Mouse (Mus musculus) heart, embryonic 16.5 days (tissue): ENCODE measurements at regions not wholly inside any gene's neighbourhood (a gene's known extent, or its start where the extent isn't known, plus 50 kb on each side); places are given as distances from the start of the nearest gene placed in this dataset.

Experiments used
- ATAC-seq: fragments of 200-750 bp; cut with Nextera tagmentation; replicated peaks from 2 replicates; pipeline ENCODE4 v1.8.0; 2017; ENCODE audit warnings: moderate number of reproducible peaks; ENCODE audit not compliant: insufficient read depth, low FRiP score; ENCODE audit errors: extremely low read depth
- H3K27ac ChIP-seq: fragments of 300-500 bp; sonication (generic); 2 replicates; pipeline ENCODE4 v1.5.1; 2014; ENCODE audit warnings: mild to moderate bottlenecking, low read length, control low read depth, moderate library complexity
- H3K27me3 ChIP-seq: fragments of 300-500 bp; sonication (generic); 2 replicates; pipeline ENCODE4 v1.6.1; 2014; ENCODE audit warnings: low read length, mixed read lengths; ENCODE audit not compliant: control insufficient read depth, insufficient read depth
- H3K36me3 ChIP-seq: fragments of 300-500 bp; sonication (generic); 2 replicates; pipeline ENCODE4 v1.6.1; 2014; ENCODE audit not compliant: control insufficient read depth, insufficient read depth
- H3K4me1 ChIP-seq: fragments of 300-500 bp; sonication (generic); 2 replicates; pipeline ENCODE4 v1.6.1; 2014; ENCODE audit warnings: low read length, mixed read lengths; ENCODE audit not compliant: control insufficient read depth, insufficient read depth
- H3K4me2 ChIP-seq: fragments of 300-500 bp; sonication (generic); 2 replicates; pipeline ENCODE4 v1.6.1; 2014; ENCODE audit warnings: low read depth, mild to moderate bottlenecking, control low read depth, low read length
- H3K4me3 ChIP-seq: fragments of 300-500 bp; sonication (generic); 2 replicates; pipeline ENCODE4 v1.5.1; 2014; ENCODE audit warnings: mild to moderate bottlenecking, control low read depth, low read length
- H3K9ac ChIP-seq: fragments of 300-500 bp; sonication (generic); 2 replicates; pipeline ENCODE4 v1.6.1; 2014; ENCODE audit warnings: low read length, control low read depth
- H3K9me3 ChIP-seq: fragments of 300-500 bp; sonication (generic); replicated peaks from 2 replicates; pipeline ENCODE4 v1.6.1; 2016; ENCODE audit warnings: low read length; ENCODE audit not compliant: control insufficient read depth
- WGBS: fragments of 180-500 bp; shearing (Covaris S2); extraction: QIAGEN DNeasy Blood & Tissue Kit; methylation state at CpG from one replicate; pipeline ENCODE4 v1.1.7; 2014; 5-methylcytosine and 5-hydroxymethylcytosine counted together

- no peak for ATAC-seq
- no peak overlapping the region for H3K4me2 ChIP-seq
- H3K4me1 ChIP-seq = peaks cover 6% of the 10 kb centered on the region
- no peaks in the 10 kb centered on the region for H3K9me3 ChIP-seq
- H3K4me3 ChIP-seq = no peak overlapping the region
- no peaks in the 10 kb centered on the region for H3K27me3 ChIP-seq
- H3K27ac ChIP-seq = no peak overlapping the region
- H3K9ac ChIP-seq = no peak overlapping the region
- H3K36me3 ChIP-seq = no peaks in the 10 kb centered on the region
- WGBS = 85% methylated on average over 7 of the region's 7 CpGs
These were observed 97.5 kb upstream of the Galnt5 start for GRCm38 (mm10) chr2:57900168-57900567.

- H3K27ac ChIP-seq = no peak overlapping the region
- H3K36me3 ChIP-seq = no peaks in the 10 kb centered on the region
- H3K4me3 ChIP-seq = no peak overlapping the region
- peak overlapping the region; percentile 32; the same call in 1 of the 2 replicates for H3K4me2 ChIP-seq
- no peaks in the 10 kb centered on the region for H3K27me3 ChIP-seq
- 31% methylated on average over 9 of the region's 9 CpGs for WGBS
- H3K9ac ChIP-seq = no peak overlapping the region
- no peak for ATAC-seq
- H3K9me3 ChIP-seq = no peaks in the 10 kb centered on the region
- peaks cover 6% of the 10 kb centered on the region for H3K4me1 ChIP-seq
These were observed 97.0 kb upstream of the Galnt5 start for GRCm38 (mm10) chr2:57900580-57901247.

GRCm38 (mm10) chr2:57905184-57905583, 92.5 kb upstream of the Galnt5 start:
- WGBS = 80% methylated on average over 2 of the region's 2 CpGs
- Histone ChIP-seq H3K4me3 (no peak overlapping the region), H3K27me3 (no peaks in the 10 kb centered on the region), H3K36me3 (no peaks in the 10 kb centered on the region), H3K4me2 (no peak overlapping the region), H3K4me1 (peaks cover 6% of the 10 kb centered on the region), H3K27ac (no peak overlapping the region), H3K9me3 (no peaks in the 10 kb centered on the region), H3K9ac (no peak overlapping the region)
- no peak for ATAC-seq

GRCm38 (mm10) chr2:57906939-57907338, 90.7 kb upstream of the Galnt5 start:
- no peak overlapping the region for H3K4me2 ChIP-seq
- H3K4me3 ChIP-seq = no peak overlapping the region
- H3K27ac ChIP-seq = no peak overlapping the region
- no peaks in the 10 kb centered on the region for H3K36me3 ChIP-seq
- no peaks in the 10 kb centered on the region for H3K27me3 ChIP-seq
- 84% methylated on average over 5 of the region's 5 CpGs for WGBS
- ATAC-seq = no peak
- no peak overlapping the region for H3K9ac ChIP-seq
- H3K9me3 ChIP-seq = no peaks in the 10 kb centered on the region
- H3K4me1 ChIP-seq = no peaks in the 10 kb centered on the region

- Histone ChIP-seq H3K27ac (no peak overlapping the region), H3K27me3 (no peaks in the 10 kb centered on the region), H3K4me3 (no peak overlapping the region), H3K4me2 (no peak overlapping the region), H3K9me3 (no peaks in the 10 kb centered on the region), H3K36me3 (no peaks in the 10 kb centered on the region), H3K9ac (no peak overlapping the region), H3K4me1 (no peaks in the 10 kb centered on the region)
- ATAC-seq = no peak
- WGBS = 69% methylated on average over 4 of the region's 4 CpGs
These were observed 88.0 kb upstream of the Galnt5 start for GRCm38 (mm10) chr2:57909706-57910105.

GRCm38 (mm10) chr2:57916375-57917023, 81.2 kb upstream of the Galnt5 start:
- Histone ChIP-seq H3K27ac (no peak overlapping the region), H3K4me1 (no peaks in the 10 kb centered on the region), H3K4me2 (no peak overlapping the region), H3K9me3 (no peaks in the 10 kb centered on the region), H3K36me3 (no peaks in the 10 kb centered on the region), H3K27me3 (no peaks in the 10 kb centered on the region), H3K9ac (no peak overlapping the region), H3K4me3 (no peak overlapping the region)
- WGBS = 83% methylated on average over 15 of the region's 15 CpGs
- ATAC-seq = no peak

- Histone ChIP-seq H3K27ac (no peak overlapping the region), H3K9ac (no peak overlapping the region), H3K4me3 (no peak overlapping the region), H3K36me3 (no peaks in the 10 kb centered on the region), H3K4me2 (no peak overlapping the region), H3K27me3 (no peaks in the 10 kb centered on the region), H3K4me1 (no peaks in the 10 kb centered on the region), H3K9me3 (no peaks in the 10 kb centered on the region)
- ATAC-seq = no peak
- WGBS = 75% methylated on average over 6 of the region's 6 CpGs
These were observed 80.0 kb upstream of the Galnt5 start for GRCm38 (mm10) chr2:57917721-57918120.

- no peak for ATAC-seq
- WGBS = 45% methylated on average over 14 of the region's 14 CpGs
- Histone ChIP-seq H3K4me1 (no peaks in the 10 kb centered on the region), H3K9ac (no peak overlapping the region), H3K4me2 (no peak overlapping the region), H3K36me3 (no peaks in the 10 kb centered on the region), H3K27ac (no peak overlapping the region), H3K9me3 (peaks cover 8% of the 10 kb centered on the region), H3K4me3 (no peak overlapping the region), H3K27me3 (no peaks in the 10 kb centered on the region)
These were observed 78.5 kb upstream of the Galnt5 start for GRCm38 (mm10) chr2:57919102-57919731.
